Mouse (Mus musculus) kidney, embryonic 14.5 days (tissue): ENCODE results near the gene Gripap1. TPM values are rescaled to one million over a fixed set of nuclear protein-coding genes. Genes with fewer than 3 reads are reported as not detected.
A peak's percentile ranks its signal among the peaks of the same experiment; 100 is the strongest.

Experiments
- ATAC-seq: fragments of 200-750 bp; cut with Nextera tagmentation; 2 replicates; pipeline ENCODE4 v1.8.0; 2017; ENCODE audit warnings: moderate number of reproducible peaks, mild to moderate bottlenecking, moderate TSS enrichment, moderate library complexity; ENCODE audit not compliant: low FRiP score, low TSS enrichment
- H3K27ac ChIP-seq: fragments of 300-500 bp; sonication (generic); 2 replicates; pipeline ENCODE4 v1.5.1; 2014; ENCODE audit warnings: low read depth, mild to moderate bottlenecking, low read length, moderate library complexity, mixed read lengths
- H3K27me3 ChIP-seq: fragments of 300-500 bp; sonication (generic); 2 replicates; pipeline ENCODE4 v1.6.1; 2014; ENCODE audit warnings: mild to moderate bottlenecking, low read length; ENCODE audit not compliant: control insufficient read depth, insufficient read depth
- H3K36me3 ChIP-seq: fragments of 300-500 bp; sonication (generic); 2 replicates; pipeline ENCODE4 v1.6.1; 2014; ENCODE audit warnings: low read length, mixed read lengths; ENCODE audit not compliant: control insufficient read depth, insufficient read depth
- H3K4me1 ChIP-seq: fragments of 300-500 bp; sonication (generic); 2 replicates; pipeline ENCODE4 v1.6.1; 2014; ENCODE audit warnings: low read length, mixed read lengths; ENCODE audit not compliant: control insufficient read depth, insufficient read depth
- H3K4me2 ChIP-seq: fragments of 300-500 bp; sonication (generic); replicated peaks from 2 replicates; pipeline ENCODE4 v1.6.1; 2014; ENCODE audit warnings: low read depth, mild to moderate bottlenecking, low read length
- H3K4me3 ChIP-seq: fragments of 300-500 bp; sonication (generic); 2 replicates; pipeline ENCODE4 v1.5.1; 2014; ENCODE audit warnings: mild to moderate bottlenecking, low read length
- H3K9ac ChIP-seq: fragments of 300-500 bp; sonication (generic); 2 replicates; pipeline ENCODE4 v1.6.1; 2014; ENCODE audit warnings: low read depth, mild to moderate bottlenecking, low read length, moderate library complexity
- H3K9me3 ChIP-seq: fragments of 300-500 bp; sonication (generic); 2 replicates; pipeline ENCODE4 v1.6.1; 2016; ENCODE audit warnings: low read length; ENCODE audit not compliant: control insufficient read depth
- WGBS: fragments of 180-500 bp; shearing (Covaris S2); extraction: QIAGEN DNeasy Blood & Tissue Kit; methylation state at CpG from one replicate; pipeline ENCODE4 v1.1.7; 2014; 5-methylcytosine and 5-hydroxymethylcytosine counted together
- polyA plus RNA-seq: library from polyadenylated mRNA; unstranded; fragments of >200 nt; fragmentation: Nextera tagmentation; extraction: Ambion mirVana; gene quantifications from 2 replicates; pipeline ENCODE4 v1.2.1, GENCODE M21; 2014

Gene Gripap1
- polyA plus RNA-seq, 1 experiment from 2014 or later: 35.8 TPM

DNA sequence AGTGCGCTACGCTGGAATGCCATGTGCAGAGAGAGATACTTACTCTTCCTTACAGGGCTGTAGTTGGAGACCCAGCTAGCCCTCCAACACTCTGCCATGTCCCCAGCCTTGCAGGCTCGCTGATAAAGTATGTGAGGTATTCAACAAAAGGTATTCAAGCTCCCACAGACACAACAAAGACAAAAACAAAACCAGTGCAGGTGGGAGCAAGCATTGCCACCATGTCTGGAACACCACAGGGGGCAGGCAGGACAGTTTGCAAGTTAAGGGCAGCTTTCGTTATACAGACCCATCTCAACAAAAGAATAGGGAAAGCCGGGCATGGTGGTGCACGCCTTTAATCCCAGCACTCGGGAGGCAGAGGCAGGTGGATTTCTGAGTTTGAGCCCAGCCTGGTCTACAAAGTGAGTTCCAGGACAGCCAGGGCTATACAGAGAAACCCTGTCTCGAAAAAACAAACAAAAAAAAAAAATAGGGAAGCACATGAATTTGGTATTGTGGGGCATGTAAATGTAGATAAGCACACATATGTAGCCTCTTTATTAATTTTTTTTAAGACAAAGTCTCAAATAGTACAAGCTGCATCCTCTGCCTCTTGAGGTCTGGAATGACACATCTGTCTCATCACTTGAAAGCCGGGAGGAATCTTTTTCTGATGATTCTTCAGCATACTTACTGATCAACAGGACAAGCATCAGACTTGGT lies 13.9 kb upstream of the Gripap1 start:
- H3K27ac ChIP-seq: no peak overlapping the region
- H3K36me3 ChIP-seq: peaks cover 24% of the 10 kb centered on the region; the same call in 1 of the 2 replicates
- no peak for ATAC-seq
- no peak overlapping the region for H3K4me2 ChIP-seq
- WGBS: 82% methylated on average over 9 of the region's 9 CpGs
- H3K4me1 ChIP-seq: no peaks in the 10 kb centered on the region
- H3K9me3 ChIP-seq: no peaks in the 10 kb centered on the region
- H3K9ac ChIP-seq: no peak overlapping the region
- H3K27me3 ChIP-seq: no peaks in the 10 kb centered on the region
- no peak overlapping the region for H3K4me3 ChIP-seq

DNA sequence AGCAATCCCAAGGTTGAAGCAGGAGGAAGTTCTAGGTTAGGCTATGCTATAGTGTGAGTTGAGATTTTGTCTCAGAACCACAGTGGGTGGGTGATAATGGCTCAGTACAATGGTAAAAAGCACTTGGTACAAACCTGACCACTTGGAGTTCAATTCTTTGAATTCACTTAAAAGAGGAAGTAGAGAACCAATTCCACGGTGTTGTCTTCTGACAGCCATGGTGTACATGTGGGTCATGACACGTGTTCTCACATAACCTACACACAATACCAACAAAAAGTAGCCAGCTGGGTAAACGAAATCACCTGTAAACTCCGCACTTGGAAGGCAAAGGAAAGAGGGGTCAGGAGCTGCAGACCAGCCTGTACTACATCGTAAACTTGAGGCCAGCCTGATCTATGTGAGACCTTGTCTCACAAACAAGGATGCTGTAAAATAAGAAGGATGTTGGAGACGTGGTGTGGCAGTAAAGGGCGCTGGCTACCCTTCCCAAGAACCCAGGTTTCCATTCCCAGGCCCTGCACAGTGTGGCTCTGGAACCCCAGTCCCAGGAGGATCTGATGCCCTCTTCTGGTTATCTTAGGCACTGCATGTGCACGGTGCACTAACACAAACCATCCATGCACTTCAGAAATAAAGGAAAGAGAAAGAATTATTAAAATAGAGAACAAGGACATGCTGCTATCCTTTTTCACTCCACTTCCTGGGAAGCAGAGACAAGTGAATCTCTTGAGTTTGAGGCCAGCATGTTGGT lies 13.1 kb upstream of the Gripap1 start:
- H3K27ac ChIP-seq: no peak overlapping the region
- peaks cover 15% of the 10 kb centered on the region; the same call in 1 of the 2 replicates for H3K36me3 ChIP-seq
- 54% methylated on average over 8 of the region's 8 CpGs for WGBS
- H3K4me3 ChIP-seq: no peak overlapping the region
- no peaks in the 10 kb centered on the region for H3K4me1 ChIP-seq
- H3K9ac ChIP-seq: no peak overlapping the region
- no peaks in the 10 kb centered on the region for H3K27me3 ChIP-seq
- H3K4me2 ChIP-seq: no peak overlapping the region
- ATAC-seq: peak; percentile 61; the same call in 1 of the 2 replicates
- no peaks in the 10 kb centered on the region for H3K9me3 ChIP-seq

DNA sequence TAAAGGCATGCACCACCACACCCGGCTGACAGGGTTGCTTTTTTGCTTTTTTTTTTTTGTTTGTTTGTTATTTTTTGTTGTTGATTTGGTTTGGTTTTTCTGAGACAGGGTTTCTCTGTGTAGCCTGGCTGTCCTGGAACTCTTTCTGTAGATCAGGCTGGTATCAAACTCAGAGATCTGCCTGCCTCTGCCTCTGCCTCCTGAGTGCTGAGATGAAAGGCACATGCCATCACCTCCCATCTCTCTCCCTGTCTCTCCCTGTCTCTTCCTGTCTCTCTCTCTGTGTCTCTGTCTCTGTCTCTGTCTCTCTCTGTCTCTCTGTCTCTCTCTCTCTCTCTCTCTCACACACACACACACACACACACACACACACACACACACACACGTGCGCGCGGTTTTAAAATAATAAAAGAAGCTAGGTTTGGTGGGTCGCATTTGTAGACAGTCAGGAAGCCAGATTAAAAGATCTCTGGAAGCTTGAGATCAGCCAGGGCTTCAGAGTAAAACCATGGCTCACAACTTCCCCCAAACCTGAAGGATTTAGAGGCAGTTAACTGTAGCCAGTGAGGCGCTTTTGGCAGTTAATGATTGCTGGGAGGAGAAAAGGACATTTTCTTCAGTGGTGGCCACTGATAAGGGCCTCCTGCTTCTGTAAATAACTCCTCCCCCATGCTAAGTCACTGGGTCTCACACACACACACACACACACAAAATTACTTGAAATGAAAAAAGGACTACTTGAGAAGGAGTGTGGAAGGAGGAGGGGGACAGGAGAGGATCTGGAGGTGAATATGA lies 10.9 kb upstream of the Gripap1 start:
- Histone ChIP-seq H3K9ac (no peak overlapping the region), H3K27me3 (no peaks in the 10 kb centered on the region), H3K9me3 (no peaks in the 10 kb centered on the region), H3K4me1 (no peaks in the 10 kb centered on the region), H3K27ac (no peak overlapping the region), H3K4me2 (no peak overlapping the region), H3K36me3 (peaks cover 9% of the 10 kb centered on the region; the same call in 1 of the 2 replicates), H3K4me3 (no peak overlapping the region)
- 76% methylated on average over 7 of the region's 7 CpGs for WGBS
- ATAC-seq: no peak

DNA sequence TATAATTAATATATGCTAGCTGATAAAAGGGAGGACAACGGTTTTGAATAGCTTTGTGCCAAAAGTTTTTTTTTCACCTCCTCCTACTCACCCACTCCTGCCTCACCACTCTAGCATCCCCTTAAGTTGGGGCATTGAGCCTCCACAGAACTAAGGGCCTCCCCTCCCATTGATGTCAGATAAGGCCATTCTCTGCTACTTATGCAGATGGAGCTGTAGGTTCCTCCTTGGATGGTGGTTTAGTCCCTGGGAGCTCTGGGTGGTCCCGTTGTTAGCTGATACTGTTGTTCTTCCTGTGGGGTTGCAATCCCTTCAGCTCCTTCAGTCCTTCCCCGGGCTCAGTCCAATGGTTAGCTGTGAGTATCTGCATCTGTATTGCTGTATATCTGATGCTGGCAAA lies 10.3 kb upstream of the Gripap1 start:
- H3K27ac ChIP-seq: no peak overlapping the region
- H3K4me3 ChIP-seq: no peak overlapping the region
- 31% methylated on average over 3 of the region's 3 CpGs for WGBS
- peaks cover 3% of the 10 kb centered on the region; the same call in 1 of the 2 replicates for H3K36me3 ChIP-seq
- H3K4me2 ChIP-seq: no peak overlapping the region
- H3K4me1 ChIP-seq: no peaks in the 10 kb centered on the region
- no peak for ATAC-seq
- no peaks in the 10 kb centered on the region for H3K27me3 ChIP-seq
- no peaks in the 10 kb centered on the region for H3K9me3 ChIP-seq
- no peak overlapping the region for H3K9ac ChIP-seq

DNA sequence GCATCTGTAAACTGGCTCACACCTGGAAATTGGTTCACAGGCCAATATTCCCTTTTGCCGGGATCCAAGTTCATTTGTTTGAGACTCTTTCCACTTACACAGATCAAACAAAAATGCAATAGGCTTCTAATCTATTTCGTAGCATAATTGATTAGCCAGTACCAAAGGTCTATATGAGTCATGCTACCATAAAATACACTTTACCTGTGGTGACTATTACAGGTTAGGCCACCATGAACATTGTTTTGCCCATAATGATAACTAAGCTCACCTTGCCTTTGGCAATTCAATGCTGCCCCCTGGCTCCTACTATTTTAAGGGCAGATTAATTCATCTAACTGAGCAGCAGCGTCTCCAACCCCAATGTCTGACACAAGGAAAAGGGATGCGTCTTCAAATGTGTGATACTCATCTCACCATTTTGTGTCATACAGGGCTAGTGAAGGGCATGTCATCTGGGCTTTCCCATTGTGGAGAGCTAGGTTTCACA lies 6.9 kb upstream of the Gripap1 start:
- H3K27ac ChIP-seq: no peak overlapping the region
- H3K4me3 ChIP-seq: no peak overlapping the region
- WGBS: 80% methylated on average over 4 of the region's 4 CpGs
- no peak for ATAC-seq
- H3K9me3 ChIP-seq: no peaks in the 10 kb centered on the region
- H3K27me3 ChIP-seq: no peaks in the 10 kb centered on the region
- H3K9ac ChIP-seq: no peak overlapping the region
- no peaks in the 10 kb centered on the region for H3K4me1 ChIP-seq
- H3K4me2 ChIP-seq: no peak overlapping the region
- no peaks in the 10 kb centered on the region for H3K36me3 ChIP-seq

DNA sequence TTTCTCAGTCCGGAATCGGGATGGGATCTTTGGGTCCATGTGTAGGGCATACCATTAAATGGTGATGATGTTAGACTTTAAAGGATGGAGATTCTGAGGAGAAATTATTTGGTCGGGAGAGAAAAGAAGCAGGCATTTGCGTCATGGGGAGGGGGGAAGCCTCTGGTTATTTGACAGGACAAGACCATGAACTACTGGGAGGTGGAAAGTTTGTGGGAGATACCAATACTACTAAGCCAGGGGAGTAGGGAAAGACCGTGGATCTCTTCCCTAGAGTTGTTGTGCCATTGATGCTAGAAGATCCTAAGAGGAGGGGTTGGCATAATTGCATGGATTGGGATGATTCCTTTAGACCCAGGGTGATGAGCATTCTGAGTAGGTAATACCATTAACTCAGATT lies 744 bp downstream of the Gripap1 start:
- Histone ChIP-seq H3K9ac (peak overlapping the region; percentile 50; the same call in 1 of the 2 replicates), H3K27me3 (no peaks in the 10 kb centered on the region), H3K36me3 (no peaks in the 10 kb centered on the region; the same call in 1 of the 2 replicates), H3K4me2 (peak overlapping the region; percentile 47), H3K9me3 (no peaks in the 10 kb centered on the region), H3K4me1 (no peaks in the 10 kb centered on the region), H3K27ac (no peak overlapping the region), H3K4me3 (peak overlapping the region; percentile 56)
- WGBS: 33% methylated on average over 5 of the region's 5 CpGs
- no peak for ATAC-seq

DNA sequence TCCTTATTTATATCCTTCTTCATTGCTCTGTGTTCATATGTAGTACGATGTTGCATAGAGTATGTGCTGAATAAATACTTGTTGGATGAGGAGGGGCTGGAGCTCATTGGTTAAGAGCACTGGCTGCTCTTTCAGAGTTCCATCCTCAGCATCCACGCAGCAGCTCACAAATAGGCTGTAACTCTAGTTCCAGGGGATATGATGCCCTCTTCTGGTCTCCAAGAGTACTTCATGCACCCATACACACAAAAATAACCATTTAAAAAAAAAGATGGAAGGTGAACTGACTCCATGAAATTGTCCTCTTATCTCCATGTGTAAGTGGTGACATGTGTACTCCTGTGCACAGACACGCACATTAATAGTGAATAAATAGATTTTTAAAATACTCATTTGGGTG lies 3.8 kb downstream of the Gripap1 start:
- Histone ChIP-seq H3K9ac (no peak overlapping the region), H3K4me3 (no peak overlapping the region), H3K4me2 (no peak overlapping the region), H3K36me3 (no peaks in the 10 kb centered on the region; the same call in 1 of the 2 replicates), H3K9me3 (no peaks in the 10 kb centered on the region), H3K27me3 (no peaks in the 10 kb centered on the region), H3K27ac (no peak overlapping the region), H3K4me1 (no peaks in the 10 kb centered on the region)
- ATAC-seq: no peak
- WGBS: 47% methylated on average over 3 of the region's 3 CpGs

DNA sequence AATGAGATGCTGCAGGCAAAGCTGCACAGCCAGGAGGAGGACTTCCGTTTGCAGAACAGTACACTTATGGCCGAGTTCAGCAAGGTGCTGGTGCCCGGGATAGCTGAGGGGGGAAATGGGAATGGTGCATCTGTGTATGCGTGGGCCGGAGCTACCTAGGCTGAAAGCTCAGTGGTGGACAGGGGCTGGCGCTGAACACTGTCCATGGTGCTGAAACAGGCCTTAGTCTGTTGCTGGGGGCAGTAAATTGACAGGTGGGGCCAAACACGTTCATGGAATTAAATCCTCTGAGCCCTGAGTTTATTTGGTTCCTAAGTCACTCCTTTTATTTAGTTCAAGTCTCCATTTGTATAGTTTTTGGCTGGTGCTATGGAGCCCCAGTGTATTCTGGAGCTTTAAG lies 5.5 kb downstream of the Gripap1 start:
- no peak for ATAC-seq
- H3K9me3 ChIP-seq: no peaks in the 10 kb centered on the region
- H3K4me3 ChIP-seq: no peak overlapping the region
- WGBS: 21% methylated on average over 7 of the region's 7 CpGs
- H3K9ac ChIP-seq: no peak overlapping the region
- no peak overlapping the region for H3K27ac ChIP-seq
- no peaks in the 10 kb centered on the region for H3K27me3 ChIP-seq
- no peaks in the 10 kb centered on the region for H3K4me1 ChIP-seq
- H3K36me3 ChIP-seq: peaks cover 5% of the 10 kb centered on the region; the same call in 1 of the 2 replicates
- no peak overlapping the region for H3K4me2 ChIP-seq
